Mouse (Mus musculus) megakaryocyte, embryonic 14.5 days (primary cell): ENCODE data around the gene Msrb3.

Experiments used
- FLI1 ChIP-seq: IDR thresholded peaks from 2 replicates; pipeline ENCODE4 v1.6.1; 2012; ENCODE audit warnings: low read length, inconsistent platforms, mixed read lengths
- GATA1 ChIP-seq: IDR thresholded peaks from 3 replicates; pipeline ENCODE4 v1.6.1; 2012; ENCODE audit warnings: mixed read lengths, low read length, inconsistent platforms, borderline replicate concordance

GRCm38 (mm10) chr10:120751821-120752261 is 147.1 kb downstream of the Msrb3 start:
- TF ChIP-seq GATA1 (no peak), FLI1 (no peak)
